Mouse (Mus musculus) testis, adult 10 weeks (tissue): ENCODE data around the gene Gm21190. TPM values are rescaled to one million over a fixed set of nuclear protein-coding genes. Genes with fewer than 3 reads are reported as not detected.

Source experiments
- polyA plus RNA-seq: library from polyadenylated mRNA; stranded (reverse); fragments of 350-450 nt; fragmentation: Illumina TruSeq; extraction: RNeasy Lipid Tissue Mini Kit (QIAGEN cat#74804); gene quantifications from one replicate; pipeline ENCODE4 v1.2.3, GENCODE M21; 2014; ENCODE audit warnings: low read depth, low replicate concordance

The Gm21190 gene
- 8.5 TPM for polyA plus RNA-seq

GRCm38 (mm10) chr5:15529122-15529521, at the start of gene Gm21190:
Gm21190 (minus strand) TSS chr5:15529222.

DNA sequence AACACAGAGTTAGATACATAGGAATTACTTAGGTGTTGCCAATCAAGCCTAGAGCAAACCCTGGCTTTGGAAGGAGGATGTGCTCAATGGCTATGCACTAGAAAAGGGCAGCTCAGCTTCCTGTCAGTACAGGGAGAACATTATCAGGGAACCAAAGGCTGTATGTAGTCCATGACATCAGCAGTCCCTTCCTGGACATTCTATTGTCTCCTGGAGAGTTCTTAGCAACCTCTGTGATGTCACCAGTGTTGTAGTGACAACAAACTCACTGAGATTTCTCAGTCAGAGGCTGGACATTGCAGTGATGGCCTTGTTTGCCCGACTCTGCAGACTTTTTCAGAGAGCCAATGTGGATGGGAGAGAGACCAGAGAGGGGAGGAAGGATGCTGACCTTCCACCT, 48.0 kb upstream of the Gm21190 start, which contains the start of gene Gm21083:
Gene Gm21083, plus strand, starts transcription at position 301 of the 400 bp plus-strand sequence.

DNA sequence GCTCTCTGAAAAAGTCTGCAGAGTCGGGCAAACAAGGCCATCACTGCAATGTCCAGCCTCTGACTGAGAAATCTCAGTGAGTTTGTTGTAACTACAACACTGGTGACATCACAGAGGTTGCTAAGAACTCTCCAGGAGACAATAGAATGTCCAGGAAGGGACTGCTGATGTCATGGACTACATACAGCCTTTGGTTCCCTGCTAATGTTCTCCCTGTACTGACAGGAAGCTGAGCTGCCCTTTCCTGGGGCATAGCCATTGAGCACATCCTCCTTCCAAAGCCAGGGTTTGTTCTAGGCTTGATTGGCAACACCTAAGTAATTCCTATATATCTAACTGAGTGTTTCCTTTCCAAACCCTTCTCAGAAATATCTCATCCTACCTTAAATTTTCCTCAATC, 52.6 kb downstream of the Gm21190 start, which contains the start of gene Gm21149:
Gene Gm21149, minus strand, starts transcription at position 101 of the 400 bp plus-strand sequence.

Other genes starting within 250 kb of the Gm21190 start
- gene Gm21149, start 52.7 kb downstream of the Gm21190 start, polyA plus RNA-seq, result 14.1 TPM
- 11.4 TPM for gene Gm21083, start 48.1 kb upstream of the Gm21190 start, polyA plus RNA-seq
- 8.1 TPM for gene Speer4d, start 89.8 kb upstream of the Gm21190 start, polyA plus RNA-seq
- 2.8 TPM for gene 4930572O03Rik, start 127.8 kb upstream of the Gm21190 start, polyA plus RNA-seq
- 11.7 TPM for gene Speer4c, start 185.0 kb upstream of the Gm21190 start, polyA plus RNA-seq